Mouse (Mus musculus) myocyte (in vitro differentiated cells): ENCODE results near the gene Morn5. TPM values are rescaled to one million over a fixed set of nuclear protein-coding genes. Genes with fewer than 3 reads are reported as not detected.

Experiments used
- H3K27me3 ChIP-seq: one replicate; pipeline ENCODE4 v1.6.1; 2011; ENCODE audit not compliant: control insufficient read depth, insufficient read depth, insufficient read length
- H3K36me3 ChIP-seq: one replicate; pipeline ENCODE4 v1.6.1; 2011; ENCODE audit not compliant: control insufficient read depth, insufficient read depth
- H3K4me2 ChIP-seq: one replicate; pipeline ENCODE4 v1.6.1; 2011; ENCODE audit warnings: low read depth, control low read depth
- H3K4me3 ChIP-seq: one replicate; pipeline ENCODE4 v1.5.1; 2011; ENCODE audit warnings: mild to moderate bottlenecking, control low read depth, moderate library complexity
- H3K79me2 ChIP-seq: one replicate; pipeline ENCODE4 v1.6.1; 2011; ENCODE audit not compliant: control insufficient read depth, insufficient read depth
- H3ac ChIP-seq: one replicate; pipeline ENCODE4 v1.6.1; 2011; ENCODE audit not compliant: control insufficient read depth, insufficient read length
- CEBPB ChIP-seq: IDR thresholded peaks from 2 replicates; pipeline ENCODE4 v1.6.1; 2011; ENCODE audit warnings: mild to moderate bottlenecking, moderate library complexity; ENCODE audit not compliant: poor library complexity, insufficient read depth, severe bottlenecking
- E2F4 ChIP-seq: IDR thresholded peaks from one replicate; pipeline ENCODE4 v1.6.1; 2011; ENCODE audit warnings: mild to moderate bottlenecking, control low read depth, moderate library complexity; ENCODE audit not compliant: insufficient read depth
- MAX ChIP-seq: IDR thresholded peaks from one replicate; pipeline ENCODE4 v1.6.1; 2011; ENCODE audit warnings: low read depth, mild to moderate bottlenecking, control low read depth
- MYOD1 ChIP-seq, 3 experiments: IDR thresholded peaks; one replicate each; pipeline ENCODE4 v1.6.1; 2011; ENCODE audit warnings: control low read depth in 2 of 3, low read depth in 2 of 3, mild to moderate bottlenecking in 2 of 3, moderate library complexity in 1 of 3; ENCODE audit not compliant: insufficient read length in 2 of 3, control insufficient read depth in 1 of 3
- MYOG ChIP-seq, 3 experiments: IDR thresholded peaks; one replicate each; pipeline ENCODE4 v1.6.1; 2011; ENCODE audit warnings: control low read depth in 2 of 3, low read depth in 2 of 3, mild to moderate bottlenecking in 2 of 3; ENCODE audit not compliant: insufficient read length in 2 of 3, control insufficient read depth in 1 of 3, insufficient read depth in 1 of 3
- POLR2A ChIP-seq: IDR thresholded peaks from one replicate; pipeline ENCODE4 v1.6.1; 2011; ENCODE audit warnings: low read depth, mild to moderate bottlenecking, control low read depth, moderate library complexity; ENCODE audit not compliant: insufficient read length
- POLR2AphosphoS2 ChIP-seq: IDR thresholded peaks from one replicate; pipeline ENCODE4 v1.6.1; 2011; ENCODE audit warnings: low read depth, control low read depth; ENCODE audit not compliant: insufficient read length
- REST ChIP-seq: IDR thresholded peaks from one replicate; pipeline ENCODE4 v1.6.1; 2011; ENCODE audit warnings: mild to moderate bottlenecking, control low read depth, moderate library complexity; ENCODE audit not compliant: insufficient read depth, insufficient read length
- SRF ChIP-seq: IDR thresholded peaks from one replicate; pipeline ENCODE4 v1.6.1; 2011; ENCODE audit warnings: low read depth; ENCODE audit not compliant: control insufficient read depth, insufficient read length
- TCF12 ChIP-seq: IDR thresholded peaks from one replicate; pipeline ENCODE4 v1.6.1; 2011; ENCODE audit warnings: mild to moderate bottlenecking, control low read depth; ENCODE audit not compliant: poor library complexity, insufficient read depth, severe bottlenecking
- TCF3 ChIP-seq: IDR thresholded peaks from one replicate; pipeline ENCODE4 v1.6.1; 2011; ENCODE audit warnings: low read depth, control low read depth; ENCODE audit not compliant: insufficient read length
- USF1 ChIP-seq: IDR thresholded peaks from one replicate; pipeline ENCODE4 v1.6.1; 2011; ENCODE audit warnings: low read depth, mild to moderate bottlenecking, control low read depth, moderate library complexity
- polyA plus RNA-seq: library from polyadenylated mRNA; unstranded; fragments of >200 nt; fragmentation: generic; extraction: Trizol; gene quantifications from one replicate; pipeline ENCODE4 v1.2.1, GENCODE M21; 2012; ENCODE audit warnings: missing spikeins

The Morn5 gene
- polyA plus RNA-seq, result 0.16 TPM

- H3ac ChIP-seq, result peak within 1 kb of the TSS; percentile 50
- peaks cover 1% of the 10 kb centered on the region for H3K36me3 ChIP-seq
- peak within 1 kb of the TSS; percentile 76 for H3K4me3 ChIP-seq
- no peaks in the 10 kb centered on the region for H3K27me3 ChIP-seq
- H3K4me2 ChIP-seq, result peak within 1 kb of the TSS; percentile 94
- TF ChIP-seq MYOG (IDR thresholded peaks at IDR 0.05; ENCODE audit: control insufficient read depth in 1 of 3, insufficient read depth in 1 of 3, insufficient read length in 2 of 3, low read depth in 2 of 3) (peak; percentile 39 to 64 (median 42)), POLR2AphosphoS2 (peak; percentile 96), REST (peak; percentile 4), MYOD1 (IDR thresholded peaks at IDR 0.05; ENCODE audit: control insufficient read depth in 1 of 3, insufficient read length in 2 of 3, low read depth in 2 of 3) (peak; percentile 42 to 76 (median 68)), TCF12 (no peak), POLR2A (peak; percentile 98), SRF (peak; percentile 80), CEBPB (no peak)
- peaks cover 45% of the 10 kb centered on the region for H3K79me2 ChIP-seq
These were observed at the start of gene Morn5, which contains the start of gene Ndufa8 for GRCm38 (mm10) chr2:36048748-36049566. Gene Morn5, plus strand, starts transcription at chr2:36049458. Gene Ndufa8, minus strand, starts transcription at chr2:36049406.

GRCm38 (mm10) chr2:36000390-36000789, 48.9 kb upstream of the Morn5 start:
- Histone ChIP-seq H3K79me2 (no peaks in the 10 kb centered on the region), H3K36me3 (no peaks in the 10 kb centered on the region), H3K27me3 (no peaks in the 10 kb centered on the region), H3ac (no peak overlapping the region), H3K4me2 (no peak overlapping the region), H3K4me3 (no peak overlapping the region)
- TF ChIP-seq MAX (no peak), TCF12 (no peak), TCF3 (no peak), MYOD1 (IDR thresholded peaks at IDR 0.05; ENCODE audit: control insufficient read depth in 1 of 3, insufficient read length in 2 of 3, low read depth in 2 of 3) (no peak), USF1 (no peak), CEBPB (no peak), REST (no peak)

- Histone ChIP-seq H3K79me2 (no peaks in the 10 kb centered on the region), H3K27me3 (no peaks in the 10 kb centered on the region), H3K36me3 (no peaks in the 10 kb centered on the region), H3ac (no peak overlapping the region), H3K4me2 (no peak overlapping the region), H3K4me3 (no peak overlapping the region)
- no peak for TF ChIP-seq MAX
- no peak for TF ChIP-seq E2F4
- no peak for TF ChIP-seq POLR2AphosphoS2
- no peak for TF ChIP-seq TCF12
- no peak for TF ChIP-seq USF1
- TF ChIP-seq CEBPB, result no peak
- no peak for TF ChIP-seq MYOD1 (IDR thresholded peaks at IDR 0.05; ENCODE audit: control insufficient read depth in 1 of 3, insufficient read length in 2 of 3, low read depth in 2 of 3)
- TF ChIP-seq REST, result no peak
- no peak for TF ChIP-seq POLR2A
- no peak for TF ChIP-seq SRF
- no peak for TF ChIP-seq MYOG (IDR thresholded peaks at IDR 0.05; ENCODE audit: control insufficient read depth in 1 of 3, insufficient read depth in 1 of 3, insufficient read length in 2 of 3, low read depth in 2 of 3)
- TF ChIP-seq TCF3, result no peak
These were observed 47.1 kb upstream of the Morn5 start for GRCm38 (mm10) chr2:36002188-36002587.

GRCm38 (mm10) chr2:36008071-36008470, 41.2 kb upstream of the Morn5 start:
- Histone ChIP-seq H3K4me2 (no peak overlapping the region), H3ac (no peak overlapping the region), H3K36me3 (no peaks in the 10 kb centered on the region), H3K79me2 (no peaks in the 10 kb centered on the region), H3K27me3 (no peaks in the 10 kb centered on the region), H3K4me3 (no peak overlapping the region)
- no peak for TF ChIP-seq USF1
- no peak for TF ChIP-seq POLR2A
- no peak for TF ChIP-seq CEBPB
- no peak for TF ChIP-seq SRF
- no peak for TF ChIP-seq MYOG (IDR thresholded peaks at IDR 0.05; ENCODE audit: control insufficient read depth in 1 of 3, insufficient read depth in 1 of 3, insufficient read length in 2 of 3, low read depth in 2 of 3)
- TF ChIP-seq MYOD1 (IDR thresholded peaks at IDR 0.05; ENCODE audit: control insufficient read depth in 1 of 3, insufficient read length in 2 of 3, low read depth in 2 of 3), result no peak
- TF ChIP-seq TCF12, result no peak

GRCm38 (mm10) chr2:36009386-36009785, 39.9 kb upstream of the Morn5 start:
- Histone ChIP-seq H3K27me3 (no peaks in the 10 kb centered on the region), H3K79me2 (no peaks in the 10 kb centered on the region), H3K4me2 (no peak overlapping the region), H3K36me3 (no peaks in the 10 kb centered on the region), H3ac (no peak overlapping the region), H3K4me3 (no peak overlapping the region)
- TF ChIP-seq TCF3 (no peak), TCF12 (no peak), REST (no peak), MAX (no peak), POLR2AphosphoS2 (no peak), USF1 (no peak), CEBPB (no peak), POLR2A (no peak), MYOD1 (IDR thresholded peaks at IDR 0.05; ENCODE audit: control insufficient read depth in 1 of 3, insufficient read length in 2 of 3, low read depth in 2 of 3) (no peak), SRF (no peak), MYOG (IDR thresholded peaks at IDR 0.05; ENCODE audit: control insufficient read depth in 1 of 3, insufficient read depth in 1 of 3, insufficient read length in 2 of 3, low read depth in 2 of 3) (no peak), E2F4 (no peak)
